Mouse (Mus musculus) brain, adult 2 months (tissue): Measurements from ENCODE around the gene Tulp3.

Experiments
- DNase-seq: peaks from one replicate; pipeline ENCODE4 v3.0.0; 2011; ENCODE audit warnings: low read depth, low spot score

Gene Tulp3

GRCm38 (mm10) chr6:128296750-128297393 is 58.8 kb downstream of the Tulp3 start:
- DNase-seq: peak; percentile 92

GRCm38 (mm10) chr6:128295876-128296749 is 59.5 kb downstream of the Tulp3 start:
- peak; percentile 85 for DNase-seq

- peak; percentile 42 for DNase-seq
Observed at GRCm38 (mm10) chr6:128291284-128291683, 64.4 kb downstream of the Tulp3 start.

- no peak for DNase-seq
Observed at GRCm38 (mm10) chr6:128288681-128289080, 67.0 kb downstream of the Tulp3 start.

GRCm38 (mm10) chr6:128285792-128286430 is 69.7 kb downstream of the Tulp3 start:
- peak; percentile 63 for DNase-seq

GRCm38 (mm10) chr6:128282126-128282525 is 73.5 kb downstream of the Tulp3 start:
- DNase-seq: no peak

- no peak for DNase-seq
Observed at GRCm38 (mm10) chr6:128280472-128281145, 75.0 kb downstream of the Tulp3 start.

GRCm38 (mm10) chr6:128279608-128280007 is 76.0 kb downstream of the Tulp3 start:
- no peak for DNase-seq

- DNase-seq: no peak
Observed at GRCm38 (mm10) chr6:128279099-128279498, 76.6 kb downstream of the Tulp3 start.

GRCm38 (mm10) chr6:128277132-128278085 is 78.2 kb downstream of the Tulp3 start:
- DNase-seq: peak; percentile 54

- no peak for DNase-seq
Observed at GRCm38 (mm10) chr6:128276349-128276748, 79.3 kb downstream of the Tulp3 start.

GRCm38 (mm10) chr6:128275506-128276064 is 80.1 kb downstream of the Tulp3 start:
- DNase-seq: no peak

- no peak for DNase-seq
Observed at GRCm38 (mm10) chr6:128273507-128273906, 82.1 kb downstream of the Tulp3 start.

GRCm38 (mm10) chr6:128272754-128273153 is 82.9 kb downstream of the Tulp3 start:
- DNase-seq: peak; percentile 73
